Mouse (Mus musculus) intestine, postnatal 0 days (tissue): ENCODE results near the gene Nub1. TPM values are rescaled to one million over a fixed set of nuclear protein-coding genes. Genes with fewer than 3 reads are reported as not detected.

Experiments
- ATAC-seq: fragments of 200-750 bp; cut with Nextera tagmentation; 2 replicates; pipeline ENCODE4 v1.8.0; 2017; ENCODE audit warnings: mild to moderate bottlenecking, moderate TSS enrichment, moderate library complexity
- H3K27ac ChIP-seq: fragments of 300-500 bp; sonication (generic); 2 replicates; pipeline ENCODE4 v1.5.1; 2014; ENCODE audit warnings: mild to moderate bottlenecking, low read depth, low read length, moderate library complexity
- H3K27me3 ChIP-seq: fragments of 300-500 bp; sonication (generic); replicated peaks from 2 replicates; pipeline ENCODE4 v1.6.1; 2014; ENCODE audit warnings: low read length, mixed read lengths; ENCODE audit not compliant: control insufficient read depth, insufficient read depth
- H3K36me3 ChIP-seq: fragments of 300-500 bp; sonication (generic); 2 replicates; pipeline ENCODE4 v1.6.1; 2014; ENCODE audit warnings: mild to moderate bottlenecking, moderate library complexity; ENCODE audit not compliant: control insufficient read depth, insufficient read depth
- H3K4me1 ChIP-seq: fragments of 300-500 bp; sonication (generic); replicated peaks from 2 replicates; pipeline ENCODE4 v1.6.1; 2014; ENCODE audit warnings: antibody characterized with exemption, low read length, mixed read lengths; ENCODE audit not compliant: control insufficient read depth, insufficient read depth
- H3K4me2 ChIP-seq: fragments of 300-500 bp; sonication (generic); replicated peaks from 2 replicates; pipeline ENCODE4 v1.6.1; 2014; ENCODE audit warnings: low read depth, mild to moderate bottlenecking, moderate library complexity
- H3K4me3 ChIP-seq: fragments of 300-500 bp; sonication (generic); 2 replicates; pipeline ENCODE4 v1.5.1; 2014; ENCODE audit warnings: low read depth, low read length
- H3K9ac ChIP-seq: fragments of 300-500 bp; sonication (generic); 2 replicates; pipeline ENCODE4 v1.6.1; 2014; ENCODE audit warnings: mild to moderate bottlenecking, low read depth, low read length
- H3K9me3 ChIP-seq: fragments of 300-500 bp; sonication (generic); 2 replicates; pipeline ENCODE4 v1.6.1; 2016; ENCODE audit warnings: mixed run types; ENCODE audit not compliant: control insufficient read depth
- CTCF ChIP-seq: sonication (generic); IDR thresholded peaks from 2 replicates; pipeline ENCODE4 v1.5.1; 2016; ENCODE audit warnings: low read depth, mild to moderate bottlenecking, control low read depth, antibody characterized with exemption, moderate library complexity
- WGBS: fragments of 180-500 bp; shearing (Covaris S2); extraction: QIAGEN DNeasy Blood & Tissue Kit; methylation state at CpG from one replicate; pipeline ENCODE4 v1.1.7; 2014; 5-methylcytosine and 5-hydroxymethylcytosine counted together
- polyA plus RNA-seq: library from polyadenylated mRNA; unstranded; fragments of >200 nt; fragmentation: Nextera tagmentation; extraction: Ambion mirVana; gene quantifications from 2 replicates; pipeline ENCODE4 v1.2.1, GENCODE M21; 2015

The Nub1 gene
- polyA plus RNA-seq, 1 experiment from 2014 or later = 18.0 TPM

DNA sequence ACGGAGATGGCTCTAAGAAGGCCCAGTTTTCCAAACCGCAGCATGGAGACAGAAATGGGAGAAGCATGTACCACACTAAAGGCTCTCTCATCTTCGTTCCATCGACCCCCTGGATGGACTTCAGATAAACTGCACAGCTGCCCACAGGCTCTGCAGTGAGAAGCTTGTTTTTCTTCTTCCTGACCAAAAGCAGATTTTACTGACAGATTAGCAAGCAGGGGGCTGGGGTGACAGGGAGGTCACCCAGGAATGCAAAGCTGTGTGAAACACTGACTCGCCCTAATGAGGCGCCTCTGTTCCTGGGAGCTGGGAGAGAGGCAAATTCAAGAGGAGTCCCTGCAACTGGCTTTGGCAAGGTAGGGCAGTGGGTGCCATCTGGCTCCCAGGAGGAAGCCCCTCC is 62.2 kb downstream of the Nub1 start:
- no peaks in the 10 kb centered on the region for H3K9me3 ChIP-seq
- TF ChIP-seq CTCF = no peak
- WGBS = 27% methylated on average over 6 of the region's 6 CpGs
- no peaks in the 10 kb centered on the region for H3K27me3 ChIP-seq
- no peak overlapping the region for H3K27ac ChIP-seq
- no peaks in the 10 kb centered on the region for H3K36me3 ChIP-seq
- peaks cover 14% of the 10 kb centered on the region for H3K4me1 ChIP-seq
- no peak overlapping the region for H3K9ac ChIP-seq
- H3K4me2 ChIP-seq = no peak overlapping the region
- ATAC-seq = no peak
- no peak overlapping the region for H3K4me3 ChIP-seq

DNA sequence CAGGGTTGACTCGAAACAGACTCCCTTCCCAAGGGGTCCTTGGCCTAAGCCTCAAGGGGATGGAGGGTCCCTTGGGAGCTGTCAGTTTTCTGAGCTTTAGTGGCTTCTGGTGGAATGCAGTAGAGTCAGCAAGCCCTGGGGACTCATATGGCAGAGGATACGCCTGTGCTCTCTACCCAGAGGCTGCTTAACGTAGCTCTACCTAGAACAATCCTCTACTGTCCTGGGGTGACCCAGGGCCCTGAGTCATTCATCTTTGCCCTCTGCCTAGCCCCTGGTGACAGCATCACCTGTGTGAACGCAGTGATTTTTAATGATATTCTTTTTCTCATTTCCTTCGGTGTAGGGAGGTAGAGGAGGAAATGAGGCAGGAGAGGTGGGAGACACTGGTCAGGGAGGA is 64.4 kb downstream of the Nub1 start:
- Histone ChIP-seq H3K9ac (0 out of 2 replicates have a peak overlapping the region, but pooled peaks have one; percentile 26), H3K4me2 (peak overlapping the region; percentile 91), H3K36me3 (no peaks in the 10 kb centered on the region), H3K27ac (peak overlapping the region; percentile 35; the same call in 1 of the 2 replicates), H3K9me3 (no peaks in the 10 kb centered on the region), H3K27me3 (no peaks in the 10 kb centered on the region), H3K4me3 (no peak overlapping the region), H3K4me1 (peaks cover 14% of the 10 kb centered on the region)
- no peak for ATAC-seq
- WGBS = 54% methylated on average over 5 of the region's 5 CpGs
- TF ChIP-seq CTCF = no peak

DNA sequence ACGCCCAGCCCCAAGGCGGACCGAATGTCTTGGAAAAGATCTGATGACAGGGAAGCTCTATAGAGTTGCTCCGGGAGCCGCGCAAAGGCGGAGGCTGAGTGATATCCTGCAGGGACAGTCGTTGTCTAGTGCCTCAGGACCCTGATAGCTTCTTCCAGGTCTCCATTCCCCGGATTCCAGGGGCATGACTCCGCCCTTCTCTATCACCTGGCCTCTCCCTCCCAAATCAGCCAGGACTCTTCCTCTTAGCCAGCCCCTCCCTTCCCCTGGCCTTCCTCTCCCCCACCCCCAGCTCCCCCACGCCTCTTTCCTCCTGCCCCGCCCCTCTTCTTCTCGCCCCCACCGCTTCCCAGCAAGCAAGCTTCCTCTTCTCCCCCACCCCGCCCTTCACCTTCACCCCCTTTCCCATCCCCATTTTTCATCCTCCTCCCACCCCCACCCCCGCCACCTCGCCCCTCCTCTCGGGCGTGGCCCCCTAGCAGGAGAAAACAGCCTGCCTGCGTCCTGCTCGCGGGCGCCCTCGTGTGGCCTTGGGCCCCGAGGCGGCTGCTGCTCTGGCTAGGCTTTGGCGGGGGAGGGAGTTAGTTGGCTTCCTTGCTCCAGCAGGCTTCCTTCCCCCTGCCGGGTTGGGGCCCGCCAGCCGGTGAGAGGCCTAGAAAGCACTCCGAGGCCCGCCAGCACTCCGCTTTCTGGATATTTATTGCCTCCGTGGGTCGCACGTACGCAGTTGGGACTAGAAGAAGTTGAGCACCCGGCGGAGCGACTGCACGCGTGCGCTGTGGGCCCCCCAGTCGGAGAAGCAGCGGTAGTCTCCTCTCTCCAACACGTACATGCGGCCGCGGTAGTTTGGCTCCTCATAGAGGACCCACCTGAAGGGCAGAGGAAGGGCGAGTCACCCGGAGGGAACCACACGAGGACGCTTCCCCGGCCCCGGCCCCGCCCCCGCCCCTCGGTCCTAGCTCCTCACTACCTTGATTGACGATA is 65.3 kb downstream of the Nub1 start:
- peak overlapping the region; percentile 64 for H3K9ac ChIP-seq
- H3K27ac ChIP-seq = peak overlapping the region; percentile 79
- 1% methylated on average over 58 of the region's 59 CpGs for WGBS
- H3K36me3 ChIP-seq = no peaks in the 10 kb centered on the region
- H3K27me3 ChIP-seq = no peaks in the 10 kb centered on the region
- peak overlapping the region; percentile 91 for H3K4me2 ChIP-seq
- H3K4me1 ChIP-seq = peaks cover 14% of the 10 kb centered on the region
- TF ChIP-seq CTCF = peak; percentile 92
- peak; percentile 78 for ATAC-seq
- H3K9me3 ChIP-seq = no peaks in the 10 kb centered on the region
- H3K4me3 ChIP-seq = peak overlapping the region; percentile 59

DNA sequence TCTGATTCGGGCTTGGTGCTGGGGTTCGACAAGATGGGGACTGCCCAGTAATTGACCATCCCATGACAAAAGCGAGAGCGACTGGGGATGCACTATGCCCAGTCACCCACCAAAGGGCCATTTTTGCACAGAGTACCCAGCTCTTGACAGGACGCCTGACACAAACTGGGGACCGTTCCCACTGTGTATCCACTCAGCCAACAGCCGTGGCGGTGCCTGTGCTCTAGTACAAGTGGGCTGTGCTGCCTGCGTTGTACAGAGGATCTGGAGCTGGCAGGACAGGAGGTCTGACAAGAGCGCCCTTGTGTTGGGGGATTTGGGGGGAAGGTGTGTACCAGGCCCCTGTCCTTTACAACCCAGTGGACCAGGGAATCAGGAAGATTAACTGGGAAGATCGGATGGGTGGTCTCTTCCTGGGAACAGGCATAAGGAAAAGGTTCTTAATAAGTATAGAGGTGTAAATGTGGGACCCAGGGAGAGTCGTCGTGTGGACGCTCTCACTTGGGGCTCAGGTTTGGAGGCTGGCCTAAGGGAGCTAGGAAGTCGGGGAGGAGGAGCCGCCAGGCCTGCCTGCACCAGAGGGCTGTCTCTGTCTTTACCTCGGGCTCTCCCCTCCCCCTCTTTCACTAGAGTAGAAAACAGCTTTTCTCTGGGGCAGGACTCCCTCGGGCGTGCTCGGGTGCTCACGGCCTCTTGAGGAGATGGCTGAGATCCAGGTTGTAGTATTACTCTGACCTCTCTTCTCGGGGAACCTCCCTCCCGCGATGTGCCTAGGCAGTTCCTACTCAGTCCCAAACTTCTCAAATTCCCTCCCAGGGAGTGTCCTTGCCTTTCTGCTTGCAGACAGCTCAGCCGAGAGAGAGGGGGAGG is 66.2 kb downstream of the Nub1 start:
- Histone ChIP-seq H3K4me2 (peak overlapping the region; percentile 91), H3K27me3 (no peaks in the 10 kb centered on the region), H3K4me3 (peak overlapping the region; percentile 59), H3K36me3 (no peaks in the 10 kb centered on the region), H3K9me3 (no peaks in the 10 kb centered on the region), H3K4me1 (peaks cover 14% of the 10 kb centered on the region), H3K9ac (peak overlapping the region; percentile 64), H3K27ac (peak overlapping the region; percentile 79)
- TF ChIP-seq CTCF = no peak
- WGBS = 4% methylated on average over 25 of the region's 25 CpGs
- peak; percentile 62 for ATAC-seq

DNA sequence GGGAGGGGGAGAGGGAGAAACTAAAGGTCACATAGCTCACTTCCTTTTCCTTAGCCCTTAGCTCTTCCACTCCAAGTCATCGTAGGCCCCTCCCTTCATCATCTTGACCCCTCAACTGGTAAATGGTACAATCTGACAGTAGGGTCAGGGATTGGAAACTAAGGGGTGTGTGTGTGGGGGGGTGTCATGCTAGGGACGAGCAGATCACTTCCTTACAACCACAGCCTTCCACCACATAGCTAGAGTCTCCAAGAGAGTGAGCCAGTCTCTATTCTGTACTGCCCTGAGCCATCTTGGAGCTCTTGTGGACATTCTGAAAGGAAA is 66.8 kb downstream of the Nub1 start:
- Histone ChIP-seq H3K4me2 (peak overlapping the region; percentile 91), H3K27ac (peak overlapping the region; percentile 79), H3K4me3 (peak overlapping the region; percentile 59; the same call in 1 of the 2 replicates), H3K27me3 (no peaks in the 10 kb centered on the region), H3K4me1 (peaks cover 14% of the 10 kb centered on the region), H3K9me3 (no peaks in the 10 kb centered on the region), H3K9ac (0 out of 2 replicates have a peak overlapping the region, but pooled peaks have one; percentile 64), H3K36me3 (no peaks in the 10 kb centered on the region)
- TF ChIP-seq CTCF = no peak
- no peak for ATAC-seq
- WGBS = 8% methylated on average over 2 of the region's 2 CpGs

DNA sequence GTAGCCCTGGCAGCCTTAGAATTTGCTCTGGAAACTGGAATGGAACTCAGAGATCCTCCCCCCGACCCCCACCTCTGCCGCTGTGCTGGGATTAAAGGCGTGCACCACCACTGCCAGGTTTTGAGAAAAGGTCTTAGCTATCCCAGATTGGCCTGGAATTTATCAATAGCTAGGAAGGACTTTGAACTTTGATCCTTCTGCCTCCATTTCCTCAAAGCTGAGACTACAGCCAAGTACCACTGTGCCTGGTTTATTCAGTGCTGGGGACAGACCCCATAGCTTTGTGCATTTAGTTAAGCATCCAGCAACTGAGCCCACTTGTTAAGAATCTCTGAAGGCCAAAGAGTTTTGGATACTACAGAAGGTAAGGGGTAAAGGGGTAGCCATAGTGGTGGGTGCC is 71.6 kb downstream of the Nub1 start:
- 37% methylated on average over 3 of the region's 3 CpGs for WGBS
- Histone ChIP-seq H3K9ac (0 out of 2 replicates have a peak overlapping the region, but pooled peaks have one; percentile 22), H3K36me3 (no peaks in the 10 kb centered on the region), H3K4me1 (peaks cover 2% of the 10 kb centered on the region; the same call in 1 of the 2 replicates), H3K4me2 (peak overlapping the region; percentile 37), H3K27ac (no peak overlapping the region; the same call in 1 of the 2 replicates), H3K9me3 (no peaks in the 10 kb centered on the region), H3K4me3 (no peak overlapping the region), H3K27me3 (no peaks in the 10 kb centered on the region)
- no peak for TF ChIP-seq CTCF
- peak; percentile 24; the same call in 1 of the 2 replicates for ATAC-seq
